Mouse (Mus musculus) thymus, adult 2 months (tissue): ENCODE measurements around the gene Tmem184b. TPM values are rescaled to one million over a fixed set of nuclear protein-coding genes. Genes with fewer than 3 reads are reported as not detected.

Experiments
- DNase-seq: peaks from one replicate; pipeline ENCODE4 v3.0.0; 2021
- H3K27ac ChIP-seq: fragments of 200-500 bp; 2 replicates; pipeline ENCODE4 v1.5.1; 2012; ENCODE audit warnings: low read length, control low read depth; ENCODE audit not compliant: control insufficient read depth, insufficient read depth
- H3K27me3 ChIP-seq: fragments of 200-500 bp; 2 replicates; pipeline ENCODE4 v1.6.1; 2012; ENCODE audit warnings: mild to moderate bottlenecking, low read length, moderate library complexity, mixed read lengths; ENCODE audit not compliant: control insufficient read depth, insufficient read depth
- H3K36me3 ChIP-seq: fragments of 200-500 bp; 2 replicates; pipeline ENCODE4 v1.6.1; 2012; ENCODE audit warnings: mild to moderate bottlenecking, low read length, moderate library complexity; ENCODE audit not compliant: control insufficient read depth, insufficient read depth
- H3K4me1 ChIP-seq: fragments of 200-500 bp; replicated peaks from 2 replicates; pipeline ENCODE4 v1.6.1; 2012; ENCODE audit warnings: low read length; ENCODE audit not compliant: control insufficient read depth, insufficient read depth
- H3K4me3 ChIP-seq: fragments of 200-500 bp; 2 replicates; pipeline ENCODE4 v1.5.1; 2012; ENCODE audit warnings: mild to moderate bottlenecking, low read length, control low read depth, moderate library complexity; ENCODE audit not compliant: control insufficient read depth, insufficient read depth
- CTCF ChIP-seq: fragments of 200-500 bp; IDR thresholded peaks from 2 replicates; pipeline ENCODE4 v1.5.1; 2012; ENCODE audit warnings: mild to moderate bottlenecking, control low read depth, low read length, moderate library complexity, borderline replicate concordance; ENCODE audit not compliant: control insufficient read depth, poor library complexity, insufficient read depth; ENCODE audit errors: extremely low read depth
- POLR2A ChIP-seq: fragments of 200-500 bp; IDR thresholded peaks from 2 replicates; pipeline ENCODE4 v1.6.1; 2012; ENCODE audit warnings: mild to moderate bottlenecking, low read length, control low read depth, moderate library complexity; ENCODE audit not compliant: control insufficient read depth, poor library complexity, insufficient read depth; ENCODE audit errors: extremely low read depth
- WGBS: fragments of 180-500 bp; shearing (Covaris S2); methylation state at CpG from one replicate; pipeline ENCODE4 v1.1.7; 2018; 5-methylcytosine and 5-hydroxymethylcytosine counted together
- polyA plus RNA-seq: library from polyadenylated mRNA; depleted of rRNA; stranded (reverse); fragments of >200 nt; gene quantifications from 2 replicates; pipeline ENCODE4 v1.2.3, GENCODE M21; 2012

Gene Tmem184b
- polyA plus RNA-seq, 1 experiment, result 225 TPM

DNA sequence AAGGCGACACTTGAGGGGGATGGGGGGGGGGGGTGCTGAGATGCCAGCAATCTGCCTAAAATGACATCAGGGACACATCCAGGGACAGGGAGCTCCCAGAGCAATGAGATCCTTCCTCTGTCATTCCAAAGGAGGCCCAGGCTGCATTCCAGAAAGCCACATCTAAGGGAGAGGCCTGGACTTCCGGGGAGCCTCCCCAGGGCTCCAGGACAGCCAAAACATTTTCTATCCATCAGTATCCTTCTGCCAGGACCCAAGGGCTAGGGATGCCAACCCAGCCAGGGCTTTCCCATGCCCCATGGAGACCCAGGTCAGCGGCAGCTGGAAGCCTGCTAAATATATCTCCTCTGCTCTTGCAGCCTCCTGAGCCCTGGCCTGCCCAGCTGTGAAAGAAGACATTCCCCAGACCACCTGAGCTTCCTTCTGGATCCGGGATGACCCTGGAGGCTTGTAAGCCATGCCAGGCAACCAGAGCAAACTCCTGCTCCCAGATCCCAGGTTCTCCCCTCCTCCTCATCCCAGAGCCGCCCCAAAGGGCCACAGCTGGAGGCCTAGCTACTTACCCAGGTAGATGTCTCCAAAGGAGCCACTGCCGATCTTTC, 34.9 kb upstream of the Tmem184b start:
- no peak overlapping the region for H3K27ac ChIP-seq
- 97% methylated on average over 6 of the region's 6 CpGs for WGBS
- H3K4me1 ChIP-seq, result peaks cover 38% of the 10 kb centered on the region
- peaks cover 17% of the 10 kb centered on the region for H3K36me3 ChIP-seq
- no peaks in the 10 kb centered on the region for H3K27me3 ChIP-seq
- no peak overlapping the region for H3K4me3 ChIP-seq
- TF ChIP-seq POLR2A (no peak), CTCF (no peak)
- no peak for DNase-seq

DNA sequence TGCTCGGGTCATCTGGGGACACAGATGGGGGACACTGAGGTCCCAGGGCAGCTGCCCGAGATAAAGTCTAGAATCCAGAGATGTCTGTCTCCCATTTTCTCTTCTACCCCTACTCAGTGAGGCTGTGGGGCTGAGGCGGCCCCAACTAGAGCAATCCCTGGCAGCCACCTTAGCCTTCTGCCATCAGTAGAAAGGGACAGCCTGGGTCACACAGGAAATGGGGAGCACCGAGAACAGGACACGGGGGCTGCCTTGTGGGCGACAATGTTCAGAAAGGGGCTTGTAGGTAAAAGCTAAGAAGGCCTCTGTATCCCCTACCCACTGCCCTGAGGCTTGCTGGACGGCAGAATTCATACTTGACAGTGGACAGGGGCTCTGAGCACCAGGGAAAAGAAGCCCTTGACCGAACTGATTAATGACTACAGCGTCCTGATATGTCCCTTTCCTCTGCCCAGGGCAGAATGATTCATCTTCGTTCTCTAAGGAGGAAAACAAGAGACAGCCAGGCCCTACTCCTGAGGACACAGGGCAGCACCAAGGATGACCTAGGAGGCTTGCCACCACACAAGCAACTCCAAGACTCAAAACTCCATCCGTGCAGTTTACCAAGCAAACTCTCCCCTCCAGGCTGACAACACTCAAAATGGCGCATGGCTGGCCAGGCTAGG, 34.3 kb upstream of the Tmem184b start:
- Histone ChIP-seq H3K4me1 (peaks cover 41% of the 10 kb centered on the region), H3K27me3 (no peaks in the 10 kb centered on the region), H3K27ac (no peak overlapping the region), H3K36me3 (peaks cover 17% of the 10 kb centered on the region), H3K4me3 (no peak overlapping the region)
- 94% methylated on average over 12 of the region's 12 CpGs for WGBS
- TF ChIP-seq POLR2A (no peak), CTCF (no peak)
- no peak for DNase-seq

DNA sequence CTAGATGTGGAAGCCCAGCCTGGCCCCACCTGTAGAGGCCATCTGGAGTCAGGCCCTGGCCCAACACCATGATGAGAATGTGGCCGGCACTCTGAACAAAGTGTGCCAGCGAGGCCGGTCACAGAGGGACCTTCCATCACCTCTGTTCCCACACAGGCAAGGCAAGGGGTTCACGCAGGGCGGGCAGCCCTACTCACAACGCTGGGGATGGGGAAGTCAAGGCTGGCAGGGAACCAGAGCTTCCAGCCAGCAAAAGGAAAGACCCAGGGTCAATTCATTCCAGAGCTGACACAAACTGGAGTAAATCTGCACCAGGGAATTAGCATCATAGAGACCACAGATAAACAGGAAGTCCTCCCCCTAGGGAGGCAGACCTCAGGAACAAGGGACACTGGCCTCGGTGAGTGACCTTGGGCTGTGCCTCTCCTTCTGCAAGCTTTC, 33.1 kb upstream of the Tmem184b start:
- no peak for DNase-seq
- no peaks in the 10 kb centered on the region for H3K27me3 ChIP-seq
- peaks cover 40% of the 10 kb centered on the region for H3K4me1 ChIP-seq
- peaks cover 17% of the 10 kb centered on the region for H3K36me3 ChIP-seq
- no peak overlapping the region for H3K4me3 ChIP-seq
- no peak overlapping the region for H3K27ac ChIP-seq
- TF ChIP-seq CTCF (no peak), POLR2A (no peak)
- WGBS, result 69% methylated on average over 7 of the region's 7 CpGs

DNA sequence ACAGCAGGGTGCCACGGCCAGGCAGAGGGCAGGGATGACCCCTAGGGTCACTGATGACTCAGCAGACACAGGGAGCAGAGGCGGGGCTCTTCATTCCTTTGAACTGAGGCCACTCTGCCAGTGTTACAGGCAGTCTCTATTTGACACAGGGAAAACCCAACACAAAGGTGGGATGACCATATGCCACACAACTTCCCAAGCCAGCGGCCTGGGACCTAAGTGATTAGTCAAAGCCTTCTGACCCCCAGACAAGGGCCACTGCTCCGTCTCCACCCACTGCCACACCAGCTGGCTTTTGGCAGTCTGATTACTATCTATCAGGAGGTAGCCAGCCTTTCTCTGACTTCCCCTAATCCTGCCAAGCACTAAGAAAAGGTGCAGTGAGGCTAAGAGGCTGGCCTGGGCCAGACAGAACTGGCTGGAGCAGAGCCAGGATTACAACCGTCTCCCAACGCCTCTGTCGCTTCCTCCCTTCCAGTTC, 31.9 kb upstream of the Tmem184b start:
- TF ChIP-seq POLR2A (no peak), CTCF (no peak)
- Histone ChIP-seq H3K36me3 (peaks cover 17% of the 10 kb centered on the region), H3K27me3 (no peaks in the 10 kb centered on the region), H3K4me3 (no peak overlapping the region), H3K4me1 (peaks cover 31% of the 10 kb centered on the region), H3K27ac (no peak overlapping the region)
- no peak for DNase-seq
- 87% methylated on average over 7 of the region's 7 CpGs for WGBS

DNA sequence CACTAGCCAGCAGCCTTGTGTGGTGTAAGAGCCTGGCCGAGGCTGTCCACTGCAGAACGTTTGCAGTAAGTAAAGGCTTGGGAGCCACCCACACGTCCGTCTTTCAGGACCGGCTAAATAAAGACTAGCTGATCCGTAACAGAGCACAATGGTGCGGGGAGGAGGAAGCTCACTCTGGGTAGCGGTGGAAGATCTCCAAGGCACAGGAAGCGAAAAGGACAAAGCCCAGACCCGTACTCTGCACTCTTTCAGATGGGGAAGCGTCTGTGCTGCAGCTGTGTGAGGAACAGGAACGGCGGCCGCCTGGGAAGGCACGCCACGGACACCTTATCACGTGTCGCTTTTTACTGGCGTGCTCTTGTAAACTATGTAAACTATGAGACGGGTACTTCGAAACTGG, 29.5 kb upstream of the Tmem184b start:
- TF ChIP-seq CTCF (no peak), POLR2A (no peak)
- WGBS, result 24% methylated on average over 21 of the region's 21 CpGs
- H3K27me3 ChIP-seq, result no peaks in the 10 kb centered on the region
- peaks cover 20% of the 10 kb centered on the region for H3K4me1 ChIP-seq
- H3K4me3 ChIP-seq, result no peak overlapping the region
- no peak overlapping the region for H3K27ac ChIP-seq
- no peak for DNase-seq
- H3K36me3 ChIP-seq, result peaks cover 37% of the 10 kb centered on the region

DNA sequence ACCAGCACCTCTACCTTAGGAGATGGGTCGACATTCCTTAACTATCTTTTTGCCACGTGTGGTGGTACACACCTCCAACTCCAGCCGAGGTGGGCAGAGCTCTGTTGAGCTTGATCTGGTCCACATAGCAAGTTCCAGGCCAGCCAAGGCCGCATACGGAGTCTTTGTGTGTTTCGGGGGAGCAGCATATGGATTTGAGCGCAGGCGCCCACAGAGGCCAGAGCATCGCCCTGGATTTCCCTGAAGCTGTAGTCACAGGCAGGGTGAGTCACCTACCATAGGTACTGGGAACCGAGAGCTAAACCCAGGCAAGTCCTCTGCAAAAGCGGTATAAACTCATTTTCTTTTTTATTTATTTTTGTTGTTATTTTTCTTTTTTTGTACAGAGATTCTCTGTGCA, 29.0 kb upstream of the Tmem184b start:
- no peak for DNase-seq
- H3K4me1 ChIP-seq, result peaks cover 20% of the 10 kb centered on the region
- 93% methylated on average over 11 of the region's 11 CpGs for WGBS
- H3K4me3 ChIP-seq, result no peak overlapping the region
- H3K36me3 ChIP-seq, result peaks cover 36% of the 10 kb centered on the region
- no peak overlapping the region for H3K27ac ChIP-seq
- no peaks in the 10 kb centered on the region for H3K27me3 ChIP-seq
- TF ChIP-seq CTCF, result 0 out of 2 replicates have a peak, but pooled peaks have one; percentile 16
- TF ChIP-seq POLR2A, result no peak

DNA sequence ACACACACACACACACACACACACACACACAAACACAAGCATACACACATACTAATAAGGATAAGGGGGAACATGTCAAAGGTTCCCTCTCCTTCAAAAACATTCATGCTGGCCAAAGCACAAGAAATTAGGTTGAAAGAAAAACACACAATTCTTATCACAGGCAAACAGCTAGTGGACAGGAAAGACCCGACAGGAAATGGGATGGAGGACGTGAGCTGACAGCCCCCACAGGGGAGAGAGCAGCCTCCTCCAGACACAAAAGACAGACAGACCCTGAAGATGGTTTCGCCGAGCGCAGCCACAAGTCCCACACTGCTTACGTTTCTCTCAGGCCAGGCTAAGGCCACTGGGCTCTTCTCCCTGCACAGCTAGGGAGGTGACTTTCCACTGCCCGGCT, 28.6 kb upstream of the Tmem184b start:
- Histone ChIP-seq H3K36me3 (peaks cover 40% of the 10 kb centered on the region), H3K27ac (no peak overlapping the region), H3K4me1 (peaks cover 19% of the 10 kb centered on the region), H3K27me3 (no peaks in the 10 kb centered on the region), H3K4me3 (no peak overlapping the region)
- 76% methylated on average over 7 of the region's 7 CpGs for WGBS
- TF ChIP-seq POLR2A (no peak), CTCF (no peak)
- no peak for DNase-seq
